Mouse (Mus musculus) embryonic facial prominence, embryonic 15.5 days (tissue): ENCODE data around the gene Gm9817. TPM values are rescaled to one million over a fixed set of nuclear protein-coding genes. Genes with fewer than 3 reads are reported as not detected.

Experiments used
- ATAC-seq: fragments of 200-750 bp; cut with Nextera tagmentation; 2 replicates; pipeline ENCODE4 v1.8.0; 2017; ENCODE audit warnings: low read depth, moderate TSS enrichment; ENCODE audit not compliant: insufficient number of reproducible peaks, low FRiP score, low TSS enrichment
- H3K27ac ChIP-seq: fragments of 300-500 bp; sonication (generic); replicated peaks from 2 replicates; pipeline ENCODE4 v1.5.1; 2015; ENCODE audit warnings: mild to moderate bottlenecking, inconsistent platforms
- H3K27me3 ChIP-seq: fragments of 300-500 bp; sonication (generic); 2 replicates; pipeline ENCODE4 v1.6.1; 2015; ENCODE audit warnings: inconsistent platforms
- H3K36me3 ChIP-seq: fragments of 300-500 bp; sonication (generic); 2 replicates; pipeline ENCODE4 v1.6.1; 2015; ENCODE audit warnings: mild to moderate bottlenecking, inconsistent platforms
- H3K4me1 ChIP-seq: fragments of 300-500 bp; sonication (generic); 2 replicates; pipeline ENCODE4 v1.6.1; 2015; ENCODE audit warnings: inconsistent platforms
- H3K4me2 ChIP-seq: fragments of 300-500 bp; sonication (generic); replicated peaks from 2 replicates; pipeline ENCODE4 v1.6.1; 2015; ENCODE audit warnings: mild to moderate bottlenecking, inconsistent platforms
- H3K4me3 ChIP-seq: fragments of 300-500 bp; sonication (generic); replicated peaks from 2 replicates; pipeline ENCODE4 v1.5.1; 2015; ENCODE audit warnings: mild to moderate bottlenecking, inconsistent platforms
- H3K9ac ChIP-seq: fragments of 300-500 bp; sonication (generic); 2 replicates; pipeline ENCODE4 v1.6.1; 2015; ENCODE audit warnings: inconsistent platforms
- H3K9me3 ChIP-seq: fragments of 300-500 bp; sonication (generic); replicated peaks from 2 replicates; pipeline ENCODE4 v1.6.1; 2016; ENCODE audit warnings: inconsistent platforms
- WGBS: fragments of 180-500 bp; shearing (Covaris S2); methylation state at CpG from one replicate; pipeline ENCODE4 v1.1.7; 2015; 5-methylcytosine and 5-hydroxymethylcytosine counted together
- polyA plus RNA-seq: library from polyadenylated mRNA; unstranded; fragments of >200 nt; fragmentation: Nextera tagmentation; extraction: Ambion mirVana; gene quantifications from 2 replicates; pipeline ENCODE4 v1.2.1, GENCODE M21; 2015

Gm9817 gene
- polyA plus RNA-seq, 1 experiment from 2014 or later, result 0.07 TPM

GRCm38 (mm10) chr13:45089846-45090245 lies 11.4 kb downstream of the Gm9817 start:
- ATAC-seq, result no peak
- no peaks in the 10 kb centered on the region for H3K27me3 ChIP-seq
- H3K9ac ChIP-seq, result no peak overlapping the region
- no peaks in the 10 kb centered on the region for H3K9me3 ChIP-seq
- no peak overlapping the region for H3K4me3 ChIP-seq
- no peak overlapping the region for H3K4me2 ChIP-seq
- no peak overlapping the region for H3K27ac ChIP-seq
- 72% methylated on average over 13 of the region's 13 CpGs for WGBS
- no peaks in the 10 kb centered on the region for H3K36me3 ChIP-seq
- H3K4me1 ChIP-seq, result 0 out of 2 replicates have a peak, but pooled peaks cover 4% of the 10 kb centered on the region

GRCm38 (mm10) chr13:45092816-45093215 lies 14.3 kb downstream of the Gm9817 start:
- WGBS, result 89% methylated on average over 4 of the region's 4 CpGs
- Histone ChIP-seq H3K27ac (no peak overlapping the region), H3K36me3 (no peaks in the 10 kb centered on the region), H3K27me3 (no peaks in the 10 kb centered on the region), H3K9ac (no peak overlapping the region), H3K4me1 (0 out of 2 replicates have a peak, but pooled peaks cover 4% of the 10 kb centered on the region), H3K4me2 (no peak overlapping the region), H3K9me3 (no peaks in the 10 kb centered on the region), H3K4me3 (no peak overlapping the region)
- ATAC-seq, result no peak

GRCm38 (mm10) chr13:45095028-45095427 lies 16.5 kb downstream of the Gm9817 start:
- no peak for ATAC-seq

GRCm38 (mm10) chr13:45099582-45100229 lies 21.2 kb downstream of the Gm9817 start:
- no peak overlapping the region for H3K4me3 ChIP-seq
- no peaks in the 10 kb centered on the region for H3K36me3 ChIP-seq
- no peak overlapping the region for H3K9ac ChIP-seq
- H3K4me1 ChIP-seq, result no peaks in the 10 kb centered on the region
- H3K27ac ChIP-seq, result no peak overlapping the region
- no peak for ATAC-seq
- H3K9me3 ChIP-seq, result no peaks in the 10 kb centered on the region
- no peaks in the 10 kb centered on the region for H3K27me3 ChIP-seq
- WGBS, result 62% methylated on average over 10 of the region's 10 CpGs
- H3K4me2 ChIP-seq, result no peak overlapping the region

More at GRCm38 (mm10) chr13:45095028-45095427, 16.5 kb downstream of the Gm9817 start:
- Histone ChIP-seq H3K36me3 (no peaks in the 10 kb centered on the region), H3K4me2 (no peak overlapping the region), H3K4me3 (no peak overlapping the region), H3K27me3 (no peaks in the 10 kb centered on the region), H3K9ac (no peak overlapping the region), H3K9me3 (no peaks in the 10 kb centered on the region), H3K27ac (no peak overlapping the region), H3K4me1 (no peaks in the 10 kb centered on the region)
- 76% methylated on average over 9 of the region's 9 CpGs for WGBS

GRCm38 (mm10) chr13:45106480-45106879 lies 28.0 kb downstream of the Gm9817 start:
- H3K9ac ChIP-seq, result no peak overlapping the region
- H3K27ac ChIP-seq, result no peak overlapping the region
- no peak for ATAC-seq
- WGBS, result 63% methylated on average over 3 of the region's 3 CpGs
- no peak overlapping the region for H3K4me2 ChIP-seq
- H3K9me3 ChIP-seq, result no peaks in the 10 kb centered on the region
- no peaks in the 10 kb centered on the region for H3K27me3 ChIP-seq
- no peaks in the 10 kb centered on the region for H3K36me3 ChIP-seq
- H3K4me1 ChIP-seq, result no peaks in the 10 kb centered on the region
- H3K4me3 ChIP-seq, result no peak overlapping the region

GRCm38 (mm10) chr13:45108851-45109390 lies 30.4 kb downstream of the Gm9817 start:
- H3K4me2 ChIP-seq, result no peak overlapping the region
- no peak for ATAC-seq
- no peaks in the 10 kb centered on the region for H3K9me3 ChIP-seq
- WGBS, result 68% methylated on average over 7 of the region's 7 CpGs
- no peak overlapping the region for H3K4me3 ChIP-seq
- no peak overlapping the region for H3K9ac ChIP-seq
- no peaks in the 10 kb centered on the region for H3K36me3 ChIP-seq
- no peaks in the 10 kb centered on the region for H3K4me1 ChIP-seq
- H3K27me3 ChIP-seq, result no peaks in the 10 kb centered on the region
- no peak overlapping the region for H3K27ac ChIP-seq

GRCm38 (mm10) chr13:45118375-45118774 lies 39.9 kb downstream of the Gm9817 start:
- H3K4me3 ChIP-seq, result no peak overlapping the region
- no peak for ATAC-seq
- no peaks in the 10 kb centered on the region for H3K36me3 ChIP-seq
- H3K27ac ChIP-seq, result no peak overlapping the region
- H3K9me3 ChIP-seq, result no peaks in the 10 kb centered on the region
- 77% methylated on average over 5 of the region's 5 CpGs for WGBS
- no peaks in the 10 kb centered on the region for H3K4me1 ChIP-seq
- no peak overlapping the region for H3K9ac ChIP-seq
- no peaks in the 10 kb centered on the region for H3K27me3 ChIP-seq
- no peak overlapping the region for H3K4me2 ChIP-seq

GRCm38 (mm10) chr13:45118822-45119221 lies 40.3 kb downstream of the Gm9817 start:
- H3K9ac ChIP-seq, result no peak overlapping the region
- no peaks in the 10 kb centered on the region for H3K36me3 ChIP-seq
- H3K4me1 ChIP-seq, result no peaks in the 10 kb centered on the region
- H3K9me3 ChIP-seq, result no peaks in the 10 kb centered on the region
- H3K27me3 ChIP-seq, result no peaks in the 10 kb centered on the region
- 82% methylated on average over 3 of the region's 3 CpGs for WGBS
- H3K4me3 ChIP-seq, result no peak overlapping the region
- no peak overlapping the region for H3K27ac ChIP-seq
- H3K4me2 ChIP-seq, result no peak overlapping the region
- ATAC-seq, result no peak

Other genes with a start within 250 kb of the Gm9817 start
- gene Dtnbp1, start 76.5 kb upstream of the Gm9817 start, polyA plus RNA-seq, result 63.8 and 65.7 TPM in 2 replicates